Mouse (Mus musculus) liver, embryonic 14.5 days (tissue): ENCODE results near the gene Gm11492.

Source experiments
- CTCF ChIP-seq: IDR thresholded peaks from 2 replicates; pipeline ENCODE4 v1.5.1; 2016; ENCODE audit warnings: antibody characterized with exemption, low read depth, control low read depth
- EP300 ChIP-seq: IDR thresholded peaks from 2 replicates; pipeline ENCODE4 v1.6.1; 2016; ENCODE audit warnings: antibody characterized with exemption, low read depth

DNA sequence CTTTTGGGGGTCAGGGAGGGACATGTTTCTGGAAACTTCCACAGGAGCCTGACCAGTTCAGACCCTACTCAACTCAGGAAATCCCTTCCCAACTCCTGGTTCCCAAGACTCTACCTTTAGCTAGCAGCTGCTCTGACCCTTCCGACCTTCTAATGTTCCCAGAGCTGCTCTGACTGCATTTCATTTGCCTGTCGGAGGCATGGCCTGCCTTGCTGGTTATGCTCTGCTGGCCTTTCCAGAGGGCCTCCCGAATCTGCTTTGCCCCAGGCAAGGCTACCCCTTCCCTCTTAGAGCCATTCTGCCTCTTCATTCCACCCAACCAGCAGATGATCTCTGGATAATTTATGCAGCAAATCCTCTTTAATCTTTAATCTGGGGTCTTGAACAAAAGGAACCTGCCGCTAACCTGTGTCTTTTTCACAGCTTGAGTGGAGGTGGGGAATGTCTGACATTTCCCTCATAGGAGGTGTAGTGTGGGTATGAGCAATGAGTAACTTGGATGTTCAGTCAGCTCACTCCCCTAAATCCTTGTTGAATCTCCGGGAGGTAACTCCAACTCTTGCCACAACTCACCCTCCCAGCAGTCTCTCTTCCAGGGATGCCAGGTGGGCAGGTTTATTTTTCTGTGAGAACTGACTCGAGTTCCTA is 11.3 kb downstream of the Gm11492 start:
- TF ChIP-seq CTCF (no peak), EP300 (no peak)
